Mouse (Mus musculus) embryonic fibroblast, embryonic 13.5 days (primary cell): Measurements from ENCODE around the gene Kat7.

Source experiments
- CTCF ChIP-seq: IDR thresholded peaks from 2 replicates; pipeline ENCODE4 v1.5.1; 2011; ENCODE audit warnings: mild to moderate bottlenecking, control low read depth, low read length, moderate library complexity, borderline replicate concordance; ENCODE audit not compliant: insufficient read depth
- POLR2A ChIP-seq: IDR thresholded peaks from 2 replicates; pipeline ENCODE4 v1.6.1; 2011; ENCODE audit warnings: low read depth, mild to moderate bottlenecking, control low read depth, low read length, moderate library complexity

DNA sequence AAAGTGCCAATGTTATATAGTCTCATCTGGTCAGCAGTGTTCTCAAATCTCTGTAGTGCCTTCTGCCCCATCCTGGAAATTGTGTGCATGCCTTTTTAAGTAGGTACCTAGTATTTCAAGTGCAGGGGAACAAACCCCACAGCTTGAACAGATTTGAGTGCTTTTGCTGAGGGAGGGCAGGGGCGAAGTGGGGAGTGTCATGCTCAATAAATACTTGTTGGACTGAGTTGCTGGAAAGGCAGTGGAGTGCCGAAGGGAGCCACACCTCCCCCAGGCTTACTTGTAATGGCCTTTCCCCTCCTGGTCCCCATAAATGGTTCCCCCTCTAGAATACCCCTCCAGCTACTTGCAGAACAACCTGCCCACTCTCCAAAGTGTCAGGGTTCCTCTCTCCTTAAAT, 34.1 kb upstream of the Kat7 start:
- no peak for TF ChIP-seq CTCF
- no peak for TF ChIP-seq POLR2A
